Mouse (Mus musculus) lung, postnatal 0 days (tissue): ENCODE data around the gene Hoxd12. TPM values are rescaled to one million over a fixed set of nuclear protein-coding genes. Genes with fewer than 3 reads are reported as not detected.

Source experiments
- ATAC-seq: fragments of 200-750 bp; cut with Nextera tagmentation; 2 replicates; pipeline ENCODE4 v1.8.0; 2017; ENCODE audit warnings: moderate library complexity
- DNase-seq: peaks from one replicate; pipeline ENCODE4 v3.0.0-alpha.2; 2016; ENCODE audit warnings: low spot score
- H3K27ac ChIP-seq: fragments of 300-500 bp; sonication (generic); 2 replicates; pipeline ENCODE4 v1.5.1; 2014; ENCODE audit warnings: antibody characterized with exemption, mild to moderate bottlenecking, low read length, mixed read lengths
- H3K27me3 ChIP-seq: fragments of 300-500 bp; sonication (generic); replicated peaks from 2 replicates; pipeline ENCODE4 v1.6.1; 2014; ENCODE audit warnings: low read length, mixed read lengths; ENCODE audit not compliant: insufficient read depth
- H3K36me3 ChIP-seq: fragments of 300-500 bp; sonication (generic); 2 replicates; pipeline ENCODE4 v1.6.1; 2014; ENCODE audit warnings: low read length, mixed read lengths; ENCODE audit not compliant: insufficient read depth
- H3K4me1 ChIP-seq: fragments of 300-500 bp; sonication (generic); 2 replicates; pipeline ENCODE4 v1.6.1; 2014; ENCODE audit warnings: antibody characterized with exemption, low read depth, low read length, mixed read lengths; ENCODE audit not compliant: insufficient read depth
- H3K4me2 ChIP-seq: fragments of 300-500 bp; sonication (generic); replicated peaks from 2 replicates; pipeline ENCODE4 v1.6.1; 2014; ENCODE audit warnings: low read depth, mild to moderate bottlenecking, low read length, moderate library complexity, mixed read lengths
- H3K4me3 ChIP-seq: fragments of 300-500 bp; sonication (generic); 2 replicates; pipeline ENCODE4 v1.5.1; 2014; ENCODE audit warnings: low read depth, low read length
- H3K9ac ChIP-seq: fragments of 300-500 bp; sonication (generic); replicated peaks from 2 replicates; pipeline ENCODE4 v1.6.1; 2014; ENCODE audit warnings: low read depth, mild to moderate bottlenecking
- H3K9me3 ChIP-seq: fragments of 300-500 bp; sonication (generic); 2 replicates; pipeline ENCODE4 v1.6.1; 2016; ENCODE audit warnings: low read length, mixed read lengths
- CTCF ChIP-seq: IDR thresholded peaks from 2 replicates; pipeline ENCODE4 v1.5.1; 2016; ENCODE audit warnings: antibody characterized with exemption, mild to moderate bottlenecking
- EP300 ChIP-seq: IDR thresholded peaks from 2 replicates; pipeline ENCODE4 v1.6.1; 2016; ENCODE audit warnings: antibody characterized with exemption, mild to moderate bottlenecking, control low read depth
- WGBS: fragments of 180-500 bp; shearing (Covaris S2); extraction: QIAGEN DNeasy Blood & Tissue Kit; methylation state at CpG from one replicate; pipeline ENCODE4 v1.1.7; 2014; 5-methylcytosine and 5-hydroxymethylcytosine counted together
- microRNA counts: library from miRNA; unstranded; fragments of <30 nt; microRNA quantifications from one replicate; lab custom pipeline; 2015
- microRNA-seq: library from miRNA; unstranded; fragments of <30 nt; microRNA quantifications from one replicate; pipeline ENCODE4, GENCODE M21; 2016
- polyA plus RNA-seq: library from polyadenylated mRNA; unstranded; fragments of >200 nt; fragmentation: Nextera tagmentation; extraction: Ambion mirVana; gene quantifications from 2 replicates; pipeline ENCODE4 v1.2.1, GENCODE M21; 2015

Gene Hoxd12
- polyA plus RNA-seq, 1 experiment from 2014 or later: not detected

DNA sequence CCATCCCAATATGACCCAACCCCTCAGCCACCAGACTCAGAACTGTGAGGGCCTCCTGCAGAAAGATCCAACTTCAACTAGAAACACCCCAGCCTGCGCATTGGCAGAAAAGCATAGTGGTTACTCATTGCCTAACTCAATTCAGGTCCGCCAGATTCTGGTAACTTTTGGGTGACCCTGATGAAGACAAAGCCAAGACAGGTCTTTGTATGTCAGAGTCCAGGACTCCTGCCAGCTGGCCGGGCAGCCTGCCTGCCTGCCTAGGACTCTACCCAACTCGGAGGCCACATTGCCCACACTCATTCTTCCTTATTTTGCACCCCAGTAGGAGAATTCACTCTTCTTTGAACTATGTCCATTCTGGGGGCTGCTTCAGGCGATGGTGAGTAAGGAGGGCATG lies 51.7 kb downstream of the Hoxd12 start, which contains the start of gene Gm28230:
Gene Gm28230, plus strand, starts transcription at position 178 of the 400 bp plus-strand sequence.
- TF ChIP-seq CTCF: no peak
- TF ChIP-seq EP300: no peak
- Histone ChIP-seq H3K4me3 (peak within 1 kb of the TSS; percentile 8; the same call in 1 of the 2 replicates), H3K27ac (no peak within 1 kb of the TSS), H3K36me3 (no peaks in the 10 kb centered on the region), H3K9me3 (no peaks in the 10 kb centered on the region), H3K4me1 (0 out of 2 replicates have a peak, but pooled peaks cover 3% of the 10 kb centered on the region), H3K4me2 (no peak within 1 kb of the TSS), H3K9ac (no peak within 1 kb of the TSS), H3K27me3 (peaks cover 90% of the 10 kb centered on the region)
- DNase-seq (no peak), ATAC-seq (no peak)
- 14% methylated on average over 5 of the region's 5 CpGs for WGBS

- Histone ChIP-seq H3K27me3 (peaks cover 90% of the 10 kb centered on the region), H3K27ac (no peak overlapping the region), H3K9ac (no peak overlapping the region), H3K4me2 (no peak overlapping the region), H3K9me3 (no peaks in the 10 kb centered on the region), H3K4me1 (0 out of 2 replicates have a peak, but pooled peaks cover 3% of the 10 kb centered on the region), H3K36me3 (no peaks in the 10 kb centered on the region), H3K4me3 (peak overlapping the region; percentile 8; the same call in 1 of the 2 replicates)
- TF ChIP-seq EP300 (no peak), CTCF (no peak)
- WGBS: 2% methylated on average over 43 of the region's 43 CpGs
- no peak for DNase-seq
- ATAC-seq: no peak
Observed at GRCm38 (mm10) chr2:74726973-74727639, 52.3 kb downstream of the Hoxd12 start.

MicroRNAs within 50 kb of the gene (microRNA counts, 519-probe panel; counts per million panel counts)
- microRNA mmu-miR-10b (lab: Ali Mortazavi, UCI): 2,371 counts per million, percentile 7 among the panel's probes with 10 or more counts

Small RNA genes lying within 50 kb of the gene (microRNA-seq; reads per million reads assigned to microRNA genes)
- gene Gm44463 (not detected), gene Mir10b (738 reads per million, percentile 72 among the genes with 10 or more reads in this experiment)

Other genes starting within 250 kb of the Hoxd12 start
- 10.6 and 13.3 TPM in 2 replicates for gene Lnpk, start 95.6 kb upstream of the Hoxd12 start, polyA plus RNA-seq
- not detected in 2 replicates for gene Evx2, start 15.5 kb upstream of the Hoxd12 start, polyA plus RNA-seq
- not detected in 2 replicates for gene Hoxd13, start 6.7 kb upstream of the Hoxd12 start, polyA plus RNA-seq
- gene Hoxd11, start 4.5 kb downstream of the Hoxd12 start, polyA plus RNA-seq: not detected in 2 replicates
- gene Hoxd10, start 16.9 kb downstream of the Hoxd12 start, polyA plus RNA-seq: 0.20 TPM in 1 of 2 replicates, not detected in the other
- 0.33 and 0.38 TPM in 2 replicates for gene Hoxd9, start 22.7 kb downstream of the Hoxd12 start, polyA plus RNA-seq
- 0.44 and 0.50 TPM in 2 replicates for gene Hoxd8, start 29.6 kb downstream of the Hoxd12 start, polyA plus RNA-seq
- not detected in 2 replicates for gene Hoxd3, start 36.9 kb downstream of the Hoxd12 start, polyA plus RNA-seq
- not detected in 2 replicates for gene Hoxd4, start 36.9 kb downstream of the Hoxd12 start, polyA plus RNA-seq
- gene Gm28230, start 51.7 kb downstream of the Hoxd12 start, polyA plus RNA-seq: not detected in 2 replicates
- not detected in 2 replicates for gene Hoxd1, start 88.0 kb downstream of the Hoxd12 start, polyA plus RNA-seq
- gene Mtx2, start 150.8 kb downstream of the Hoxd12 start, polyA plus RNA-seq: 83.7 and 87.7 TPM in 2 replicates